Mouse (Mus musculus): Measurements from ENCODE around the gene Gm21885. TPM values are rescaled to one million over a fixed set of nuclear protein-coding genes. Genes with fewer than 3 reads are reported as not detected.

Gene Gm21885
- not detected in 4 replicates for total RNA-seq (2023)

DNA sequence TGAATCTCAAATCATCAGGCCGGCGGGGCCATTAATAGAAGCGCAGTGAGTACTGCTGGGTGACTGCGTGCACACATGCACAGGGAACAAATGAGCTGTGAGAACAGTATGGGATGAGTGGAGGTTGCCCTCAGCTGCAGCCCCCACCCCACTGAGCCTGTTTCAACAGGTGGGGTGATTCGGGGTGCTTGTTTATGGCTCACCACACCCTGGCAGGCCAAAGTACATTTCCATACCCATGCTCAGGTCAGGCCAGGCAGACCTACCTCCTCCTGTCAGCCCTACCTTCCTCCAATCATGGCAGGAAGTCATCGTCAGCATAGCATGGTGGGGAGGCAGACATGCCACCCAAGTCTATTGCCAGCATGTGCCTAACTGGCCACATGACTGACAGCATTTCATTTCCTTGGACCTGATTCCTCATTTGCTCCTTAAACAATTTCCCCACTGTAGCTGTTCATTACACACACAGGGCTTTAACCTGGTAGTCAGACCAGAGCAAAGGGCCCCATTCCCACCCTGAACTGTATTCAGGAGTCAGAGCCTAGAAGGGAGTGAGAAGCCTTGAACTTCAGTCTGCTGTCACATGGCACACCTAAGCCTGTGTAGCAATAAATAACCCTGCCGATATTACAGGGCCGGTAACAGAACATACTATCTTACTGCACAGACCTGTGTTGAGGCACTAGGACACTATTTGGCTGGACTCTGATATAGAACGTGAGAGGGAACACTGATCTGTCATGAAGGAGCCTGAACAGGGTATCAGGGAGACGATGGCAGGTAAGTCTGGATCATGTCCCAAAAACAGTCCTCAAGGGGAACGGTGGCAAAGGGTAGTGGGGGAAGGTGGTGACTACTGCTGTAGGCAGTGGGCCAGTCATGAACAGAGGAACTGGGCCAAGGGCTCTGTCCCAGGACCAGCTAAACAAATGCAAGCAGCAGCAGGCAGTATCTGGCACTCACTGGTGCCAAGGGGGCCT is at the start of gene Gm21885:
TSS of gene Gm21885 (plus strand) at position 675 of the 983 bp plus-strand sequence.

DNA sequence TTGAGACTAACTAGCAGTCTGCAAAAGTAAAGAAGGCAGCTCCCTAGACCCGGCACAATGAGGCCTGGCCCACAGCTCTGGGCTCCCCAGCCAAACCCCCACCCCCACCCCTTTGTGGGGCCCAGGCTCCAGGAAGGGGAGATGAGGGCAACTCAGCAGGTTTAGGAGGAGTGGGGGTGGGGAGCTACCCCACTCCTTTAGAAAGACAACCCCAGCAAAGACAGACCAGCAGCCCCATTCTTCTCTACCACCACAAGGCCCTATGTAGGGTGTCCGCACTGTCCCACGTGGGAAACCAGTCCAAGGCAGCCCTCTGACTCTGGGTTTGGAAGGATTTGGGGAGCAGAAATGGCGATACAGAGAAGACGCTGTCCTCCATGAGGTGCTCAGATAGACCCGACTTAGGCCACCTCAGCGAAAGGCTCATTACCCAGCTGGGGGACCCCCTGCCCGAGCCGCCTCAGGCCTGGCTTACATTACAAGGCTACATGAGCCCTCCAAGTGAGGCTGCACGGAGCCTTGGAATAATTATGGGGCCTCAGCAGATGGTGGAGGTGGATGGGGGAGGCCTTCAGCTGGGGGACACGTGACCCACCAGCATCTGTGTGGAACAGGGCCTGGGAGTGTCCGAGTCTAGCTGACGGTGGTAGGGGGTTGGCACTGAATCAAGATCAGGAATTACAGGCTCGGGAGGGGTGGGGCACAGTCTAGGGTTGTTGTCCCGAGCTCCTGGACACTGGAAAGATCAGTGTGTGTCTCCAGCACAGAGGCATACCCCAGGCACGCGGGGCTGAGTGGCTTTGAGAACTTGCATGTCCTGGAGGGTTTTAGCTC is 35.5 kb upstream of the Gm21885 start, which contains the start of gene Wfikkn2:
TSS of gene Wfikkn2 (minus strand) at position 51 of the 834 bp plus-strand sequence.

DNA sequence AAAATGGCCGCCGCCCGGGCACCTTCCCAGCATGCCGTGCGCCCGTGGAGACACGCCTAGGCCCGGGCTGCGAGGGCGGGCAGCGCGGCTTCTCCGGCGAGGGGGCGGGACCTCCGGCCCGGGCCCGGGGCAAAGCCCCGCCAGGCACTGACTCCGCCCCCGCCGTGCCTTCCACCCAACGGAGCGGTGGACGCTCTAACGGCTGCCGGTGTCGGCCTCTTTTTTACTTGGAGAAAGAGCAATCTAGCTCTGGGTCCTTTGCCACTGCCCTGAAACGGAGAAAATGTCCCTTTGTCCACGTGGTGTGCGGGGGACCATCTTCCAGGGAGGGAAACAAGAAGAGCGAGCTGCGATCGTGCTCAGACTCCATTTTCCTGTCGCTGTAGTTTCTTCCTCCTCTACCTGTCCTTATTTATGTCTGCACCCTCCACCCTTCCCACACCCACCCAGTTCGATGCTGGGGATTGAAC is 40.3 kb downstream of the Gm21885 start, which contains the start of gene Luc7l3:
TSS of gene Luc7l3 (minus strand) at position 58 of the 470 bp plus-strand sequence.

DNA sequence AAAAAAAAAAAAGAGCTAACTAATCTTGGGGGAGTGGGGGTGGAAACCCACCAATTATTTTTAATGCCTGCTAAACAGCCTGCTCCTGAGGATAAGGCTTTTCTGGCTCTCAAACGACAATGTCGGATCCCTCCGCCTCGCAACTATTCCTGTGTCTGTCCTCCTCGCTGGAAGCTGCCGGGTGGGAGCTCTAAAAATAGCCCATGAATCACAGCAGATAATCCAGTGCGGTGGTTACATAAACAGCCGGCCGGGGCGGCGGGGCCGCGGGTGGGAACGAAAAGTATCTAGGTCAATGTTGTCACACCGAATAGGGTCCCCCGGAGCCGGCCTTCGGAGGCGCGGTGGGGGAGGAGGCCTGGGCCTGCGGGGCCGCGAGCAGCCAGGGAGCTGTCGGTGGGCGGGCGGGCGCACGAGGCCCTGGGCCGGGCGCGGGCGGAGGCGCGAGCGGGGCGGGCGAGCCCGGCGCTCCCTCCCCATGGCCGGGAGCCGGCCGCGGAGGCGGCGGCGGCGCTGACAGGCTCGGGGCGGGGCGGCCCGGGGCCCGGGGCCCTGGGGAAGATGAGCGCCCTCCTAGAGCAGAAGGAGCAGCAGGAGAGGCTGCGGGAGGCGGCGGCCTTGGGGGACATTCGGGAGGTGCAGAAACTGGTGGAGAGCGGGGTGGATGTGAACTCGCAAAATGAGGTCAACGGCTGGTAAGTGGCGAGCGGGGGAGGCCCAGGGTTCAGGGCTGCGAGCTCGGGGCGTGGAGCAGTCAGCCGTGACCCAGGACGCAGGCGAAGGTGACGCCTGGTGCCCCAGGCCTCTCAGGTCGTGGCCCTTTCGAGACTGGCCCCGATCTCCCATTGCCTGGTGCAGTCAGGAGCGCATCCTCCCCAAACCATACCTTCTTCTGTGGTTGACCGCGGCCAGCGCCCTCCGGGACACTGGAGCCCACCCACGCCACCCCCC is 46.3 kb downstream of the Gm21885 start, which contains the start of gene Ankrd40:
TSS of gene Ankrd40 (plus strand) at position 309 of the 951 bp plus-strand sequence.

Other genes with a start within 250 kb of the Gm21885 start
- gene Tob1, start 70.4 kb upstream of the Gm21885 start, total RNA-seq (2023), result 33.6 to 39.7 TPM (median 36.1 TPM) in 4 replicates
- not detected in 4 replicates for gene Wfikkn2, start 35.9 kb upstream of the Gm21885 start, total RNA-seq (2023)
- 119 to 127 TPM (median 123 TPM) in 4 replicates for gene Luc7l3, start 40.1 kb downstream of the Gm21885 start, total RNA-seq (2023)
- 57.4 to 62.7 TPM (median 59.3 TPM) in 4 replicates for gene Ankrd40, start 46.1 kb downstream of the Gm21885 start, total RNA-seq (2023)
- gene Abcc3, start 111.1 kb downstream of the Gm21885 start, total RNA-seq (2023), result 1.1 to 1.9 TPM (median 1.4 TPM) in 4 replicates
- gene Cacna1g, start 192.3 kb downstream of the Gm21885 start, total RNA-seq (2023), result 0.21 TPM in 1 of 4 replicates, not detected in the others
- gene Spata20, start 204.3 kb downstream of the Gm21885 start, total RNA-seq (2023), result not detected in 4 replicates
- not detected in 4 replicates for gene Epn3, start 218.1 kb downstream of the Gm21885 start, total RNA-seq (2023)
- gene Mycbpap, start 239.9 kb downstream of the Gm21885 start, total RNA-seq (2023), result 0.27 to 1.3 TPM (median 0.58 TPM) in 3 of 4 replicates, not detected in the other

Data from B cell, adult 62 days (primary cell).